Mouse (Mus musculus) cortical plate, adult 2 months (tissue): ENCODE measurements around the gene Tmem126a.

ENCODE experiments used
- CTCF ChIP-seq: fragments of 200-500 bp; IDR thresholded peaks from 2 replicates; pipeline ENCODE4 v1.5.1; 2011; ENCODE audit warnings: mild to moderate bottlenecking, control low read depth, low read length; ENCODE audit not compliant: insufficient read depth; ENCODE audit errors: extremely low read depth
- POLR2A ChIP-seq: fragments of 200-500 bp; IDR thresholded peaks from 2 replicates; pipeline ENCODE4 v1.6.1; 2011; ENCODE audit warnings: mild to moderate bottlenecking, low read length, control low read depth; ENCODE audit not compliant: insufficient read depth; ENCODE audit errors: extremely low read depth

GRCm38 (mm10) chr7:90476313-90477245 lies 19.6 kb upstream of the Tmem126a start, which contains the start of gene Dlg2:
- TF ChIP-seq CTCF = no peak
- TF ChIP-seq POLR2A = 0 out of 2 replicates have a peak, but pooled peaks have one; percentile 41
